Mouse (Mus musculus) kidney, postnatal 36 days (tissue): Measurements from ENCODE around the gene Nt5c1a.

Experiments used
- DNase-seq, 2 experiments: peaks; one replicate each; pipeline ENCODE4 v3.0.0; 2021 to 2022; ENCODE audit warnings: mixed read lengths in 2 of 2

Nt5c1a gene

GRCm38 (mm10) chr4:123248971-123249567, 47.8 kb downstream of the Nt5c1a start:
- DNase-seq = no peak

- DNase-seq = peak in 1 of 2 experiments; percentile 29
Observed at GRCm38 (mm10) chr4:123252214-123252613, 50.9 kb downstream of the Nt5c1a start.

GRCm38 (mm10) chr4:123254617-123255016, 53.3 kb downstream of the Nt5c1a start:
- peak in 1 of 2 experiments; percentile 64 for DNase-seq

GRCm38 (mm10) chr4:123260071-123260746, 58.9 kb downstream of the Nt5c1a start:
- no peak for DNase-seq

GRCm38 (mm10) chr4:123261721-123262401, 60.6 kb downstream of the Nt5c1a start, which contains the start of gene Pabpc4:
Pabpc4 (plus strand) TSS chr4:123262351.
- peak; percentile 16 to 44 for DNase-seq
